Mouse (Mus musculus): Measurements from ENCODE around the gene Fubp3. TPM values are rescaled to one million over a fixed set of nuclear protein-coding genes. Genes with fewer than 3 reads are reported as not detected.

The Fubp3 gene
- total and polyA plus RNA-seq, 2 experiments from 2014 or later, result 25.3 to 42.0 TPM

DNA sequence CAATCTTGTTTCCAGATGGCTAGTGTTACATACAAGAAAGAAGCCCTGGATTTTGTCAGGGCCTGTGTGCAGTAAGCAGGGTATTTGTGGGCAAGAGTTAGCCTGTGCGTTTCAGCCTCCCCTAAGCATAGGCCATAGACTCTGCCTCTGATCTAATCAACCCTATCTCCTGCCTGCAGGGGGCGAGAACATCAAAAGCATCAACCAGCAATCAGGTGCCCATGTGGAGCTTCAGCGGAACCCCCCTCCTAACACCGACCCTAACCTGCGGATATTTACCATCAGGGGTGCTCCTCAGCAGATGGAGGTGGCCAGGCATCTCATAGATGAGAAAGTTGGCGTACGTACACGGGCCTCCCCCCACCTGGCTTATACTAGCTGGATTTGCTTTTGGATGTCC is 38.9 kb downstream of the Fubp3 start:
- Histone ChIP-seq H3K4me2 (ENCODE audit: low read depth, low read length, poor library complexity, severe bottlenecking) (no peak overlapping the region), H3K36me3 (ENCODE audit: insufficient read depth, low read length) (peaks cover 84% of the 10 kb centered on the region), H3K27ac (ENCODE audit: low read depth, low read length) (no peak overlapping the region), H3K9ac (replicated peaks; ENCODE audit: low read length, poor library complexity, severe bottlenecking) (no peak overlapping the region), H3K27me3 (ENCODE audit: insufficient read depth, low read length) (no peaks in the 10 kb centered on the region), H3K4me3 (ENCODE audit: low read depth, low read length) (no peak overlapping the region), H3K9me3 (ENCODE audit: low read length) (no peaks in the 10 kb centered on the region), H3K4me1 (ENCODE audit: insufficient read depth, low read length) (no peaks in the 10 kb centered on the region)
- ATAC-seq (ENCODE audit: low FRiP score), result no peak
- 74% methylated on average over 8 of the region's 8 CpGs for WGBS
- peak; percentile 51 for TF ChIP-seq CTCF (IDR thresholded peaks at IDR 0.05)
- DNase-seq (ENCODE audit: low spot score), result no peak

DNA sequence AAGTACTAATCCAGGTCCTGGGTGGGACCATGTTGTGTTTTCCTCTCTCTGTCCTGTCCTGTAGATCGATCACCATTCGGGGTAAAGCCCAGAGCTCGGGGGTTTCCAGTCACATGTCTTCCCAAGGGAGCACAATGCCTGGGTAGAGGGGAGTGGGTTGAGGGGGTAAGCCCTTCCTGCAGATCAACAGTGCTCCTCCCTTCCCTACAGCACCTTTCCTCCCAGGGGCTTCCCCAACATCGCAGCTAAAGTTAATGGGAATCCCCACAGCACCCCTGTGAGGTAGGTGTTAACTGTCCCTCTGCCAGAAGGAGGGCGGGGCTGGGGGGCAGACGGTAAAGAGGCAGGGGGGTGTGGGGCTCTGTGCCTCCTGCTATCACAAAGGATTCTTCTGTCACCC is 40.2 kb downstream of the Fubp3 start:
- H3K4me1 ChIP-seq (ENCODE audit: insufficient read depth, low read length), result no peaks in the 10 kb centered on the region
- no peak for TF ChIP-seq CTCF (IDR thresholded peaks at IDR 0.05)
- no peak overlapping the region for H3K27ac ChIP-seq (ENCODE audit: low read depth, low read length)
- no peaks in the 10 kb centered on the region for H3K9me3 ChIP-seq (ENCODE audit: low read length)
- no peak for ATAC-seq (ENCODE audit: low FRiP score)
- WGBS, result 85% methylated on average over 6 of the region's 6 CpGs
- peaks cover 79% of the 10 kb centered on the region for H3K36me3 ChIP-seq (ENCODE audit: insufficient read depth, low read length)
- H3K4me3 ChIP-seq (ENCODE audit: low read depth, low read length), result no peak overlapping the region
- no peak overlapping the region for H3K9ac ChIP-seq (replicated peaks; ENCODE audit: low read length, poor library complexity, severe bottlenecking)
- no peak overlapping the region for H3K4me2 ChIP-seq (ENCODE audit: low read depth, low read length, poor library complexity, severe bottlenecking)
- DNase-seq (ENCODE audit: low spot score), result no peak
- H3K27me3 ChIP-seq (ENCODE audit: insufficient read depth, low read length), result no peaks in the 10 kb centered on the region

DNA sequence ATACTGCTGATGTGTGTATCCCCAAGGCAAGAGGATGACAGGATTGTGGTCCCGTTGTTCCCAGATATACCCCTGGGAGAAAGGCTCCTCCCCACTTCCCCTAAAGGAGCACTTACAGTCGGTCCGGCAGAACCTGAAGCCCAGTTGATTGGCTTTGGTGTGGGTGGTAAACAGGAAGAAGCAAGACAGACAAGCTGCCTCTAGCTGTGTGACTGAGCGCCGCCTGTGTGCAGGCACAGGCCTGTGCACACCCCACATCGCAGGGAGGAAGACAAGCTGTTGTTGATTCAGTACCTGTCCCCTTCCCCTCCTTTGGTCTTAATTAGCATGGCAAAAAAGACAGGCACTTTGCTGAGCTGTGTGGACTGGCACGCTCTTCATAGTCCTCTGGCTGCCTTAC is 41.3 kb downstream of the Fubp3 start:
- H3K4me1 ChIP-seq (ENCODE audit: insufficient read depth, low read length), result no peaks in the 10 kb centered on the region
- H3K4me3 ChIP-seq (ENCODE audit: low read depth, low read length), result no peak overlapping the region
- no peak overlapping the region for H3K27ac ChIP-seq (ENCODE audit: low read depth, low read length)
- H3K4me2 ChIP-seq (ENCODE audit: low read depth, low read length, poor library complexity, severe bottlenecking), result no peak overlapping the region
- DNase-seq (ENCODE audit: low spot score) (no peak), ATAC-seq (ENCODE audit: low FRiP score) (no peak)
- no peak for TF ChIP-seq CTCF (IDR thresholded peaks at IDR 0.05)
- no peaks in the 10 kb centered on the region for H3K9me3 ChIP-seq (ENCODE audit: low read length)
- no peaks in the 10 kb centered on the region for H3K27me3 ChIP-seq (ENCODE audit: insufficient read depth, low read length)
- WGBS, result 87% methylated on average over 7 of the region's 7 CpGs
- no peak overlapping the region for H3K9ac ChIP-seq (replicated peaks; ENCODE audit: low read length, poor library complexity, severe bottlenecking)
- H3K36me3 ChIP-seq (ENCODE audit: insufficient read depth, low read length), result peaks cover 71% of the 10 kb centered on the region

- no peaks in the 10 kb centered on the region for H3K9me3 ChIP-seq (ENCODE audit: low read length)
- no peak overlapping the region for H3K4me3 ChIP-seq (ENCODE audit: low read depth, low read length)
- H3K36me3 ChIP-seq (ENCODE audit: insufficient read depth, low read length), result peaks cover 27% of the 10 kb centered on the region
- no peak for ATAC-seq (ENCODE audit: low FRiP score)
- H3K4me2 ChIP-seq (ENCODE audit: low read depth, low read length, poor library complexity, severe bottlenecking), result no peak overlapping the region
- peak; percentile 54 for DNase-seq (ENCODE audit: low spot score)
- H3K4me1 ChIP-seq (ENCODE audit: insufficient read depth, low read length), result no peaks in the 10 kb centered on the region
- H3K27ac ChIP-seq (ENCODE audit: low read depth, low read length), result no peak overlapping the region
- no peak for TF ChIP-seq CTCF (IDR thresholded peaks at IDR 0.05)
- 66% methylated on average over 14 of the region's 14 CpGs for WGBS
- no peak overlapping the region for H3K9ac ChIP-seq (replicated peaks; ENCODE audit: low read length, poor library complexity, severe bottlenecking)
- no peaks in the 10 kb centered on the region for H3K27me3 ChIP-seq (ENCODE audit: insufficient read depth, low read length)
Measured at GRCm38 (mm10) chr2:31618484-31619161, 46.2 kb downstream of the Fubp3 start.

DNA sequence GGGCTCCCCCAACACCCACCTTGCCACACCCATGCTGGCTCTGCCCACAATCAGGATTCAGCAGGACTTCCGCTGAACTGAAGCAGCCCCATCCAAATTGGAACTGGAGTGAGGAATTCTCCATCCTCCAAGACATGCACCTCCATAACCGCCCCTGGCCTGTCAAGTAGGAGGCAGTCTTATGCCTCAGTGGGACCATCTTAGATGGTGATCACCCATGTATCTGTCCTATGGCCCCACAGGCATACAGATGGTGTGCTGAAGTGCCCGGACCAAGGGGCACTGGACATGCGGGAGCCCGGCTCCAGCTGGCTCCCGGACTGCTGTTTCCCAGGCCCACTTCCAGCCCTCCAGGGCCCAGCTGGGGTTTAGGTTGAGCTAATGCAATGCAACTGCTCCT is 46.8 kb downstream of the Fubp3 start:
- DNase-seq (ENCODE audit: low spot score) (no peak), ATAC-seq (ENCODE audit: low FRiP score) (no peak)
- H3K4me2 ChIP-seq (ENCODE audit: low read depth, low read length, poor library complexity, severe bottlenecking), result no peak overlapping the region
- H3K36me3 ChIP-seq (ENCODE audit: insufficient read depth, low read length), result peaks cover 21% of the 10 kb centered on the region
- no peak overlapping the region for H3K27ac ChIP-seq (ENCODE audit: low read depth, low read length)
- no peak for TF ChIP-seq CTCF (IDR thresholded peaks at IDR 0.05)
- 92% methylated on average over 6 of the region's 6 CpGs for WGBS
- H3K4me3 ChIP-seq (ENCODE audit: low read depth, low read length), result no peak overlapping the region
- H3K27me3 ChIP-seq (ENCODE audit: insufficient read depth, low read length), result no peaks in the 10 kb centered on the region
- H3K4me1 ChIP-seq (ENCODE audit: insufficient read depth, low read length), result no peaks in the 10 kb centered on the region
- H3K9me3 ChIP-seq (ENCODE audit: low read length), result no peaks in the 10 kb centered on the region
- H3K9ac ChIP-seq (replicated peaks; ENCODE audit: low read length, poor library complexity, severe bottlenecking), result no peak overlapping the region

DNA sequence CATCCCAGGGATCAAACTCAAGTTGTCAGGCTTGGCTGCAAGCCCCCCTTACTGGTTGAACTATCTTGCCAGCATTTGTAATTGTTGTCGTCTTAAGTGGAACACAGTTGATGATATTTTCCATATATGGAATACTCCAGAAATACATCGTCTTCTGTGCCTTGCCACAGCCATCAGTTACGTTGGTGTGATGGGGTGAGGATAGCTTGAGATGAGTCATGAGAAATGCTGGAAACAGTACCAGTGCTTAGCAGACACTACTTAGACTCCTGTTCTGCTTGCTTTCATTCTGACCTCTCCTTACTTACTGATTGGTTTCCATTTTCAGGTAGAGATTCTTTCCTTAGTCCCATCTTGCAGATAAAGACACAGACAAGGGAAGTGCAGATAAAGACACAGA is 61.1 kb downstream of the Fubp3 start:
- H3K9me3 ChIP-seq (ENCODE audit: low read length), result no peaks in the 10 kb centered on the region
- peaks cover 48% of the 10 kb centered on the region for H3K27me3 ChIP-seq (ENCODE audit: insufficient read depth, low read length)
- no peak overlapping the region for H3K4me2 ChIP-seq (ENCODE audit: low read depth, low read length, poor library complexity, severe bottlenecking)
- H3K4me3 ChIP-seq (ENCODE audit: low read depth, low read length), result no peak overlapping the region
- TF ChIP-seq CTCF (IDR thresholded peaks at IDR 0.05), result no peak
- H3K9ac ChIP-seq (replicated peaks; ENCODE audit: low read length, poor library complexity, severe bottlenecking), result no peak overlapping the region
- no peaks in the 10 kb centered on the region for H3K36me3 ChIP-seq (ENCODE audit: insufficient read depth, low read length)
- ATAC-seq (ENCODE audit: low FRiP score) (no peak), DNase-seq (ENCODE audit: low spot score) (no peak)
- H3K27ac ChIP-seq (ENCODE audit: low read depth, low read length), result no peak overlapping the region
- peaks cover 17% of the 10 kb centered on the region for H3K4me1 ChIP-seq (ENCODE audit: insufficient read depth, low read length)
- WGBS, result 87% methylated on average over 3 of the region's 3 CpGs
